Mouse (Mus musculus) kidney, adult 8-10 months (tissue): ENCODE results near the gene Rbm4b.
"Not testable (repeated sequence)": the region's sequence is repeated elsewhere in the genome, so short reads cannot be mapped to it uniquely, and the experiment has no call there.

Experiments used
- DNase-seq, 2 experiments: peaks; one replicate each; pipeline ENCODE4 v3.0.0; 2022

Rbm4b gene

GRCm38 (mm10) chr19:4811063-4811908 is 55.0 kb downstream of the Rbm4b start, which contains the start of the genes Gm21992 and Rbm14:
Gene Gm21992 (minus strand): TSS chr19:4811612.
Gene Rbm14 (minus strand): TSS chr19:4811634.
- DNase-seq = peak; percentile 99

- DNase-seq = no peak
Measured at GRCm38 (mm10) chr19:4811909-4812242, 55.6 kb downstream of the Rbm4b start.

- not testable (repeated sequence) for DNase-seq
Measured at GRCm38 (mm10) chr19:4812334-4812949, 56.1 kb downstream of the Rbm4b start.

- DNase-seq = peak in 1 of 2 experiments; percentile 55
Measured at GRCm38 (mm10) chr19:4813015-4813414, 56.7 kb downstream of the Rbm4b start.
